Mouse (Mus musculus) hindbrain, embryonic 12.5 days (tissue): ENCODE measurements around the gene Tspan5. TPM values are rescaled to one million over a fixed set of nuclear protein-coding genes. Genes with fewer than 3 reads are reported as not detected.

Experiments
- ATAC-seq: fragments of 200-750 bp; cut with Nextera tagmentation; 2 replicates; pipeline ENCODE4 v1.8.0; 2017; ENCODE audit warnings: moderate TSS enrichment; ENCODE audit not compliant: low FRiP score
- H3K27ac ChIP-seq: fragments of 300-500 bp; sonication (generic); 2 replicates; pipeline ENCODE4 v1.5.1; 2016; ENCODE audit warnings: mild to moderate bottlenecking
- H3K27me3 ChIP-seq: fragments of 300-500 bp; sonication (generic); 2 replicates; pipeline ENCODE4 v1.6.1; 2016; ENCODE audit warnings: mild to moderate bottlenecking
- H3K36me3 ChIP-seq: fragments of 300-500 bp; sonication (generic); 2 replicates; pipeline ENCODE4 v1.6.1; 2016; ENCODE audit warnings: mild to moderate bottlenecking
- H3K4me1 ChIP-seq: fragments of 300-500 bp; sonication (generic); 2 replicates; pipeline ENCODE4 v1.6.1; 2016
- H3K4me2 ChIP-seq: fragments of 300-500 bp; sonication (generic); replicated peaks from 2 replicates; pipeline ENCODE4 v1.6.1; 2016; ENCODE audit warnings: mild to moderate bottlenecking
- H3K4me3 ChIP-seq: fragments of 300-500 bp; sonication (generic); 2 replicates; pipeline ENCODE4 v1.5.1; 2016; ENCODE audit warnings: mild to moderate bottlenecking
- H3K9ac ChIP-seq: fragments of 300-500 bp; sonication (generic); 2 replicates; pipeline ENCODE4 v1.6.1; 2016; ENCODE audit warnings: mild to moderate bottlenecking, moderate library complexity
- H3K9me3 ChIP-seq: fragments of 300-500 bp; sonication (generic); replicated peaks from 2 replicates; pipeline ENCODE4 v1.6.1; 2016; ENCODE audit warnings: mild to moderate bottlenecking
- whole genome bisulfite sequencing: fragments of 180-500 bp; shearing (Covaris S2); methylation state at CpG from one replicate; pipeline ENCODE4 v1.1.7; 2016; 5-methylcytosine and 5-hydroxymethylcytosine counted together
- polyA plus RNA-seq: library from polyadenylated mRNA; unstranded; fragments of >200 nt; fragmentation: Nextera tagmentation; extraction: Ambion mirVana; gene quantifications from 2 replicates; pipeline ENCODE4 v1.2.1, GENCODE M21; 2016

Gene Tspan5
- polyA plus RNA-seq, 1 experiment from 2014 or later = 74.6 TPM

DNA sequence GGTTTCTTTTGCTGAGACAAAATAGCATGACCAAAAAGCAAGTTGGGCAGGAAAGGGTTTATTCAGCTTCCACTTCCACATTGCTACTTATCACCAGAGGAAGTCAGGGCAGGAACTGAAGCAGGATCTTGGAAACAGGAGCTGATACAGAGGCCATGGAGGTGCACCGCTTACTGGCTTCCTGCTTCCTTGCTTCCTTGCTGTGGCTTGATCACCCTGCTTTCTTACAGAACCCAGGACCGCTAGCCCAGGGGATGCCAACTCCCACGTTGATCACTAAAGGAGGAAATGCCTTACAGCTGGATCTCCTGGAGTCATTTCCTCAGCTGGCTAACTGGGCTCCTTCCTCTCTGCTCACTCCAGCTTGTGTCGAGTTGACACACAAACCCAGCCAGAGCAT lies 135.7 kb downstream of the Tspan5 start:
- H3K27me3 ChIP-seq = no peaks in the 10 kb centered on the region
- H3K27ac ChIP-seq = no peak overlapping the region
- WGBS = 80% methylated on average over 4 of the region's 4 CpGs
- no peak overlapping the region for H3K4me2 ChIP-seq
- no peak overlapping the region for H3K9ac ChIP-seq
- ATAC-seq = no peak
- no peak overlapping the region for H3K4me3 ChIP-seq
- H3K36me3 ChIP-seq = peaks cover 7% of the 10 kb centered on the region; the same call in 1 of the 2 replicates
- H3K4me1 ChIP-seq = peaks cover 10% of the 10 kb centered on the region
- no peaks in the 10 kb centered on the region for H3K9me3 ChIP-seq

- H3K9ac ChIP-seq = no peak overlapping the region
- H3K27ac ChIP-seq = no peak overlapping the region
- no peak overlapping the region for H3K4me3 ChIP-seq
- 90% methylated on average over 11 of the region's 11 CpGs for WGBS
- H3K9me3 ChIP-seq = no peaks in the 10 kb centered on the region
- peaks cover 10% of the 10 kb centered on the region for H3K4me1 ChIP-seq
- H3K27me3 ChIP-seq = no peaks in the 10 kb centered on the region
- H3K4me2 ChIP-seq = no peak overlapping the region
- 0 out of 2 replicates have a peak, but pooled peaks have one; percentile 31 for ATAC-seq
- 0 out of 2 replicates have a peak, but pooled peaks cover 3% of the 10 kb centered on the region for H3K36me3 ChIP-seq
Measured at GRCm38 (mm10) chr3:138880999-138881724, 139.2 kb downstream of the Tspan5 start.

GRCm38 (mm10) chr3:138881725-138882347 lies 139.8 kb downstream of the Tspan5 start:
- Histone ChIP-seq H3K27ac (no peak overlapping the region), H3K27me3 (no peaks in the 10 kb centered on the region), H3K9ac (no peak overlapping the region), H3K4me1 (peaks cover 8% of the 10 kb centered on the region), H3K9me3 (no peaks in the 10 kb centered on the region), H3K4me2 (no peak overlapping the region), H3K36me3 (0 out of 2 replicates have a peak, but pooled peaks cover 3% of the 10 kb centered on the region), H3K4me3 (no peak overlapping the region)
- ATAC-seq = 0 out of 2 replicates have a peak, but pooled peaks have one; percentile 39
- 75% methylated on average over 6 of the region's 6 CpGs for WGBS

GRCm38 (mm10) chr3:138886121-138886520 lies 144.1 kb downstream of the Tspan5 start:
- no peak overlapping the region for H3K4me2 ChIP-seq
- no peaks in the 10 kb centered on the region for H3K27me3 ChIP-seq
- H3K9ac ChIP-seq = no peak overlapping the region
- H3K4me1 ChIP-seq = peaks cover 14% of the 10 kb centered on the region
- H3K36me3 ChIP-seq = no peaks in the 10 kb centered on the region
- no peaks in the 10 kb centered on the region for H3K9me3 ChIP-seq
- no peak for ATAC-seq
- no peak overlapping the region for H3K27ac ChIP-seq
- H3K4me3 ChIP-seq = no peak overlapping the region
- 91% methylated on average over 5 of the region's 5 CpGs for whole genome bisulfite sequencing

DNA sequence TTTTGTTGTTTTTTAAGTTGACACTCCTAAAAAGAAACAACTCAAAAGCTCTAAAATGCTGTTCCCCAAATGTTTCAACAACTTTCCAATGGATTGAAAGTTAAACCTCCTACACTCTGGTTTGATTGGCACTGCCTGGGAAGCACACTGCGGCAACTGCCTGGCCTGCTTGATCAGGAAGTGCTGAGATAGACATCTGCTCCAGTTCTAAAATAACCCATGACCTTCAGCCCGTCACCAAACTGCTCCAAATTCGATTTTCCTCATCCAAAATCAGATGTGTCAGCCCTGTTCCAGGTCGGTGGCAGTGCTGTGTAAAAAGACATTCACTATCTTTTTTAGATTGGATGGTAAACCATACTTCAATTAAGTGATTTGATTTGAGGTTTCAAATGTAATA lies 147.2 kb downstream of the Tspan5 start:
- H3K27ac ChIP-seq = no peak overlapping the region
- no peaks in the 10 kb centered on the region for H3K9me3 ChIP-seq
- H3K4me3 ChIP-seq = no peak overlapping the region
- WGBS = 49% methylated on average over 4 of the region's 4 CpGs
- peaks cover 14% of the 10 kb centered on the region for H3K4me1 ChIP-seq
- no peaks in the 10 kb centered on the region for H3K27me3 ChIP-seq
- no peak overlapping the region for H3K9ac ChIP-seq
- H3K4me2 ChIP-seq = no peak overlapping the region
- H3K36me3 ChIP-seq = no peaks in the 10 kb centered on the region
- no peak for ATAC-seq

DNA sequence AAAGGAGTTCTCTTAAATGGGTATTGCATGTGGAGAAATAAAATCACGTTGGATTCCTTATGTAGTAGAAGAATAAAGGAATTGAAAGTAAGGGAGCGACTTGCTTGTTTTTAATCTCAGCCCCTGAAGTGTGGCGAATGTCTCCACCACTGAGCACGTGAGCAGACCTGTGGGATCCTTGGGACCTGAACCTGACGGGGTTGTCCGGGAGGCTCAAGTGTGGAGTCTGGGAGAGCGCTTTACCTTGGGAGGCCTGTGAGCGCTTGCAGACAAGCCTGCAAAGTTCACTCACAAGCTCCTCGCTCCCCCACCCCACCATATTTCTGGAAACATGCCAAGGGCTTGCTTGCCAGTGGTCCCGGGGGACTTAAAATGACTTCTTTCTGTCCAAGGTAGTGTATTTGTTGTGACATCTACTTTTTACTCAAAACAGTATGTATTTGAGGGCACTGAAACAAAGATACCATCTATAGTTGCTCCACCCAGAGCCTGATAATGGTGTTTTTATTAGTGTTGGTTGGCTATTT lies 147.8 kb downstream of the Tspan5 start:
- 77% methylated on average over 10 of the region's 10 CpGs for WGBS
- Histone ChIP-seq H3K27ac (0 out of 2 replicates have a peak overlapping the region, but pooled peaks have one; percentile 17), H3K4me3 (no peak overlapping the region), H3K9ac (no peak overlapping the region), H3K9me3 (no peaks in the 10 kb centered on the region), H3K4me2 (no peak overlapping the region), H3K4me1 (peaks cover 14% of the 10 kb centered on the region), H3K36me3 (0 out of 2 replicates have a peak, but pooled peaks cover under 1% of the 10 kb centered on the region), H3K27me3 (no peaks in the 10 kb centered on the region)
- ATAC-seq = no peak

DNA sequence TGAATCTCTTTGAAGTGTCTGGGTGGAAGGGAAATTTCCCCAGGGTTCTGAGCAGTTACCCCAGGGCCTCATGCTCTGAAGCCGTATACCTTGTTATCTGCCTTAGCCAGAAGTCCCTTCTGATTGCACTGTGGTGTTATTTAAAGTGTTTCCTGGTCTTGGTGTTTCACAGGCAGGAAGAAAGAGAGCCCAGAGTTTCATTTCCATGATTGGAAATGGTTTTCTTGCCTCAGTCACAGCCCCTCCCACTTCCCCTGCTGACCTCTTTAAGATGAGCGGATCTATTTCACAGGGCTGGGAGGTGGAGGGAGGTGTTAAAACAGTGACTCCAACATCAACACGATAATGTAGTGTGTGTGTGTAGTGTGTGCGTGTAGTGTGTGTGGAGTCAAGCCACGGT lies 151.5 kb downstream of the Tspan5 start:
- H3K4me1 ChIP-seq = peaks cover 14% of the 10 kb centered on the region
- H3K4me2 ChIP-seq = no peak overlapping the region
- H3K9me3 ChIP-seq = no peaks in the 10 kb centered on the region
- H3K4me3 ChIP-seq = no peak overlapping the region
- H3K27ac ChIP-seq = peak overlapping the region; percentile 40; the same call in 1 of the 2 replicates
- H3K27me3 ChIP-seq = no peaks in the 10 kb centered on the region
- H3K9ac ChIP-seq = no peak overlapping the region
- ATAC-seq = no peak
- peaks cover 21% of the 10 kb centered on the region for H3K36me3 ChIP-seq
- WGBS = 60% methylated on average over 5 of the region's 5 CpGs

DNA sequence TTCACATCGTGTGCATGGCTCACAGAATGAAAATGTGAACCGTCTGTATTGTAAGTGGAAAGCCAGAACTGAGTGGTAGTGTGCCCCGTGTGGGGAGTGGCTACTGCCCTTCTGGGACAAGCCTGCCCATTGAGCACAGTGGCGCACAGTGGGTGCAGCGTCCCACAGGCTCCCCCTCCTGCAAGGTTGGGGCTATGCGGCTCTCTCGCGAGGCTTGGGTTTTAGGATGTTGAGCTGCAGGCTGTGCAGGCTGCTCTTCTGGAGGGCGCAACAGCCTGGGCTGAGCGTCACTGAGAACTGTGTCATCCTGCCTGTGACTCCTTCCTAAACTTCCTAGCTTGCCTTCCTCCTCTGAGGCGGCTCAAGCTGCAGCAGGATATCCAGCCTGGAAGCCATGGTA lies 155.5 kb downstream of the Tspan5 start:
- no peak overlapping the region for H3K4me2 ChIP-seq
- H3K36me3 ChIP-seq = peaks cover 45% of the 10 kb centered on the region
- H3K9ac ChIP-seq = no peak overlapping the region
- H3K9me3 ChIP-seq = no peaks in the 10 kb centered on the region
- peaks cover 8% of the 10 kb centered on the region for H3K4me1 ChIP-seq
- 86% methylated on average over 11 of the region's 11 CpGs for WGBS
- H3K27ac ChIP-seq = no peak overlapping the region
- no peak for ATAC-seq
- no peaks in the 10 kb centered on the region for H3K27me3 ChIP-seq
- H3K4me3 ChIP-seq = no peak overlapping the region

- ATAC-seq = no peak
- H3K4me3 ChIP-seq = no peak overlapping the region
- WGBS = 97% methylated on average over 8 of the region's 8 CpGs
- no peaks in the 10 kb centered on the region for H3K27me3 ChIP-seq
- no peak overlapping the region for H3K27ac ChIP-seq
- no peak overlapping the region for H3K4me2 ChIP-seq
- no peaks in the 10 kb centered on the region for H3K9me3 ChIP-seq
- peaks cover 46% of the 10 kb centered on the region for H3K36me3 ChIP-seq
- peaks cover 8% of the 10 kb centered on the region for H3K4me1 ChIP-seq
- no peak overlapping the region for H3K9ac ChIP-seq
Measured at GRCm38 (mm10) chr3:138898055-138898454, 156.1 kb downstream of the Tspan5 start.

DNA sequence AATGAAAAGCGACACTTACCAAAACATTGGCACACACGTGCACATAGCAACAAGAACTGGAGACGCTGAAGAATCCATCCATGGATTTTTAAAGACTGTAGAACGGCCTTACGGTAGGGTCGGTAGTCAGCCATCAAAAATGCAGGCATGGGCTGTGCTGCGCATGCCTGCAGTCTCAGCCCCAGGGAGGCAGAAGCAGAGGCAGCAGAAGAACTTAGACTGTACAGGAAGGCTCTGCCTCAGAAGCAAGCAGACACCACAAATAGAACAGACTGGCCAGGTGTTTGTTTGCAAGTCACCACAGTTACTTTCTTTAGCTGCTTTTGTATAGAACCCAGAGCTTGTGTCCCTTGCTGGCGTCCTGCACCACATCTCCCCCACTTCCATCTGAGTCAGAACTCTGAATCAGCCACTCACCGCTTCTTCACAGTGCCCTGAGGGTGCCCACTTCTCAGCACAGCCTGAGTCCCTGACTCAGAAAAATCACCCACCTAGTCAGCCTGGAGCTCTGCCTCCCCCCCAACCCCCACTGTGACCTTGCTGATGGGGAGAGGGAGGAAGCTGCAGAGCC lies 158.7 kb downstream of the Tspan5 start:
- peaks cover 42% of the 10 kb centered on the region for H3K36me3 ChIP-seq

GRCm38 (mm10) chr3:138905678-138906077 lies 163.7 kb downstream of the Tspan5 start:
- ATAC-seq = no peak
- WGBS = 29% methylated on average over 7 of the region's 7 CpGs
- Histone ChIP-seq H3K36me3 (peaks cover 8% of the 10 kb centered on the region), H3K9me3 (no peaks in the 10 kb centered on the region), H3K27ac (0 out of 2 replicates have a peak overlapping the region, but pooled peaks have one; percentile 31), H3K4me2 (no peak overlapping the region), H3K27me3 (no peaks in the 10 kb centered on the region), H3K9ac (no peak overlapping the region), H3K4me1 (peaks cover 6% of the 10 kb centered on the region; the same call in 1 of the 2 replicates), H3K4me3 (no peak overlapping the region)

More for the DNA sequence above, 158.7 kb downstream of the Tspan5 start:
- Histone ChIP-seq H3K4me3 (no peak overlapping the region), H3K9ac (no peak overlapping the region), H3K4me2 (no peak overlapping the region), H3K9me3 (no peaks in the 10 kb centered on the region), H3K27ac (no peak overlapping the region), H3K27me3 (no peaks in the 10 kb centered on the region), H3K4me1 (peaks cover 3% of the 10 kb centered on the region; the same call in 1 of the 2 replicates)
- WGBS = 92% methylated on average over 9 of the region's 9 CpGs
- ATAC-seq = no peak
